Mouse (Mus musculus) cortical plate, adult 2 months (tissue): Measurements from ENCODE around the gene Baz2b.

Source experiments
- CTCF ChIP-seq: fragments of 200-500 bp; IDR thresholded peaks from 2 replicates; pipeline ENCODE4 v1.5.1; 2011; ENCODE audit warnings: mild to moderate bottlenecking, control low read depth, low read length; ENCODE audit not compliant: insufficient read depth; ENCODE audit errors: extremely low read depth
- POLR2A ChIP-seq: fragments of 200-500 bp; IDR thresholded peaks from 2 replicates; pipeline ENCODE4 v1.6.1; 2011; ENCODE audit warnings: mild to moderate bottlenecking, low read length, control low read depth; ENCODE audit not compliant: insufficient read depth; ENCODE audit errors: extremely low read depth

DNA sequence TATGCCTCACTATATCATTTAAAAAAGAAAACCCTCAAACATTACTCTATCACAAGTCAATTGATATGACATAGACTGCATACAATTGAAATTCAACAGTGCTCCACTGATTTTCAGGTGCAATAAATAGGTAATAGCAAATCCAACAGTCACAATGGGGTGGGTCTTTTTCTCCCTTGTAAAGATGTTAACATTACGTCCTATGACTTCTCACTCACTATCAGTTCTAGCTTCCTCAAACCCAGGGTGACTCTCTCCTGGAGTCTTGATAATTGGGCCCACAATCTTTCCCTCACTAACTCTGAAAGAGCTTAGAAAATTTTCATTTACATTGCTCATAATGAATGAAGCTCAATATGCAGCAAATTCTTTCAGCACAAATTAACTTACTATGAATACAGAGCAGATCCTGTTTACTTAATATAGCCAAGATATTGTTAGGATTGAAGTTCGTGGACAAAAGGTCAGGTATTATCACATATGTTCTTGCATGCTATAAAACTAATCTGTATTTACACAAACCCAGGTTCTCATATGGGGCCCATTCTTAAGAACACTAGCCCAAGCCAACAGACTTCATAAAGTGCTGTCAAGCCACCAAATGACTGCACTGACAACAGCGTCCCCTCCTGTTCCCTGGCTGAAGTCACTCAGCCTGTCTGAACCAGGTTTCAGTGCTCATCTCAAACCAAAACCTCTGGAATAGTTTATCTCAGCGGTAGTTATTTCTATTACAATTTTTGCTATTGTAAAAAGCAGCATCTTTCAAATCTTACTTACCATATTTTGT is 168.0 kb downstream of the Baz2b start:
- no peak for TF ChIP-seq CTCF
- no peak for TF ChIP-seq POLR2A
